Mouse (Mus musculus) testis, adult 2 months (tissue): Measurements from ENCODE around the gene Gm49336. TPM values are rescaled to one million over a fixed set of nuclear protein-coding genes. Genes with fewer than 3 reads are reported as not detected.

Experiments used
- H3K27ac ChIP-seq: fragments of 200-500 bp; 2 replicates; pipeline ENCODE4 v1.5.1; 2012; ENCODE audit warnings: low read depth, low read length; ENCODE audit not compliant: control insufficient read depth, insufficient read depth
- H3K27me3 ChIP-seq: fragments of 200-500 bp; 2 replicates; pipeline ENCODE4 v1.6.1; 2012; ENCODE audit warnings: mild to moderate bottlenecking, low read length, moderate library complexity; ENCODE audit not compliant: control insufficient read depth, insufficient read depth
- H3K36me3 ChIP-seq: fragments of 200-500 bp; 2 replicates; pipeline ENCODE4 v1.6.1; 2012; ENCODE audit warnings: mild to moderate bottlenecking, low read length; ENCODE audit not compliant: control insufficient read depth, insufficient read depth
- H3K4me1 ChIP-seq: fragments of 200-500 bp; 2 replicates; pipeline ENCODE4 v1.6.1; 2012; ENCODE audit warnings: low read length; ENCODE audit not compliant: control insufficient read depth, insufficient read depth
- H3K4me3 ChIP-seq: fragments of 200-500 bp; 2 replicates; pipeline ENCODE4 v1.5.1; 2012; ENCODE audit warnings: low read depth, mild to moderate bottlenecking, low read length, moderate library complexity, mixed read lengths; ENCODE audit not compliant: control insufficient read depth
- CTCF ChIP-seq: fragments of 200-500 bp; IDR thresholded peaks from 2 replicates; pipeline ENCODE4 v1.5.1; 2012; ENCODE audit warnings: low read depth, mild to moderate bottlenecking, inconsistent platforms, low read length, moderate library complexity; ENCODE audit not compliant: control insufficient read depth, insufficient read depth, insufficient replicate concordance
- POLR2A ChIP-seq: fragments of 200-500 bp; IDR thresholded peaks from 2 replicates; pipeline ENCODE4 v1.6.1; 2012; ENCODE audit warnings: low read depth, mild to moderate bottlenecking, inconsistent platforms, low read length, moderate library complexity; ENCODE audit not compliant: control insufficient read depth
- polyA plus RNA-seq: library from polyadenylated mRNA; depleted of rRNA; stranded (reverse); fragments of >200 nt; gene quantifications from 2 replicates; pipeline ENCODE4 v1.2.3, GENCODE M21; 2012

The Gm49336 gene
- polyA plus RNA-seq, 1 experiment = 66.3 TPM

DNA sequence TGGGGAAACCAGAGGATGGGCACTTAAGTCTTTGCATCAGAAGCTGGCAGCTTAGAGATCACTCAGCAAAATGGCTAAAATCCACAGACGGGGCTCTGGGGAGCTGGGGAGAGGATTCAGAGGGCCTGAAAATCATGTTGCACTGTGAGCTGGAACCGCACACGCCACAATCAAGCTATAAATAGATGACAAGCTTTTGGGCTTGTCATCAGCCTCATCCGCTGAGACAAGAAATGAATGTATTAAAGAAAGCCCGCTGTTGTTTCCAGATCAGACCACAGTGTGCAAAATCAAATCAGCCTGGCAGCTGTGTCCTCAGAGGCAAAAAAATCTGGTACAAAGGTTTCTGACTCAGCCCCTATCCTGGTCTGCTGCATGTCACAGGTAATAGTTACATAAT is 61.5 kb downstream of the Gm49336 start:
- no peaks in the 10 kb centered on the region for H3K4me1 ChIP-seq
- no peak overlapping the region for H3K27ac ChIP-seq
- TF ChIP-seq POLR2A (no peak), CTCF (no peak)
- H3K36me3 ChIP-seq = no peaks in the 10 kb centered on the region
- no peaks in the 10 kb centered on the region for H3K27me3 ChIP-seq
- H3K4me3 ChIP-seq = no peak overlapping the region

DNA sequence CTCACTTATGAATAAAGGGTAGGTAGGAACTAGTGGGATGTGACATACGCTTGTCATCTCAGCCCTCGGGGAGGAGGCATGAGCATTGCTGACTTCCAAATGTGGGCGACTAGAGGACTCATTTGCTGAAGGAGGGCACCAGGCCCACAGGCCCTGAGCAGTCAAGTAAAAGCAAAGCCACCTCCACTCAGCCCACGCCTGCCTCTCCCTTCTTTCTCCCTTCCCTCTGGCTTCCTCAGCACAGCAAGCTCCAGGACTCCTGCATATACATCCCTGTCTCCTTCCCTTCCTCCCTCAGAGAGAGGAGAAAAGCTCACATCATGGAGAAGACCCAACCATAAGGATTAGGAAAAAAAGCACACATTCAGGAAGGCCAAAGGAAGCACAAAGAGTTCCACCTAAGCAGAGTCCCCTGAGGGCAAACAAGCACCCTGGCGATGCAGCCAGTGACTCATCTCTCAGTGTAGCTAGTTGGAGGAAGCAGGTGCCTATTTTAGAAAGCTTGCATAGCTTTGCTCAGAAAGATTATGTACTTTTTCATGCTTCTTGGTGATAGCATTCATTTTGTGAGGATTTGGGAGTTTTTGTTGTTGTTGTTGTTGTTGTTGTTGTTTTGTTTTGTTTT is 63.0 kb downstream of the Gm49336 start:
- H3K4me1 ChIP-seq = no peaks in the 10 kb centered on the region

DNA sequence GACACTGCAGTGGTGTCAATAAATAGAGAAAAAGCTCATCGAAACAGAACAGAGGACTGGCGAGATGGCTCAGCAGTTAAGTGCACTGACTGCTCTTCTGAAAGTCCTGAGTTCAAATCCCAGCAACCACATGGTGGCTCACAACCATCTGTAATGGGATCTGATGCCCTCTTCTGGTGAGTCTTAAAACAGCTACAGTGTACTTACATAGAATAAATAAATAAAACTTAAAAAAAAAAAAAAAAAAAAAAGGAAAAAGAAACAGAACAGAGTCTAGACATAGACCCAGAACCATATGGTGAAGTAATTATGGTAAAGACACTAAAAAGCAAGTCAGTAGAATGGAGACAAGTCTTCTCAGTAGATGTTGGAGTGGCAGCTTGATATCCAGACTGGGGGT is 70.0 kb downstream of the Gm49336 start:
- Histone ChIP-seq H3K4me1 (peaks cover 8% of the 10 kb centered on the region), H3K36me3 (no peaks in the 10 kb centered on the region)
- TF ChIP-seq POLR2A (no peak), CTCF (no peak)

More for the DNA sequence above, 63.0 kb downstream of the Gm49336 start:
- H3K27ac ChIP-seq = no peak overlapping the region
- no peaks in the 10 kb centered on the region for H3K27me3 ChIP-seq
- no peak for TF ChIP-seq POLR2A
- no peak for TF ChIP-seq CTCF
- no peaks in the 10 kb centered on the region for H3K36me3 ChIP-seq
- H3K4me3 ChIP-seq = no peak overlapping the region

DNA sequence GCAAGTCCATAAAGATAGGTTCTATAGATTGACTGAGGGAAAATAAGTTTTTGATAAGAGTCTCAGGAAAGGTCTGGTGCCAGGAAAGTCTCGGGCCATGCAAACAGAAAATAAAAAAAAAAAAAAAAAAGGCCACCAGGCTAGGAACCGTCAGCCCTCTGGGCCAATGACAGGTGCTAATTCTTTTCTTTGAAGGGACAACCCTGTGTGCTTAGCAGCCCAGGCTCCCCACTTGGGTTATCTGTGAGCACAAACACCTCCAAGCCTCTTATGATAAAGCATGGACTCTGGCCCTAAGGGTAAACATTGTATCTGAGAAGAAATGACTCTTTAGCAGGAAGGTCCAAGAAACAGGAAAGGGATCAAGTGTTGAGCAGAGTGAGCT is 72.7 kb downstream of the Gm49336 start:
- Histone ChIP-seq H3K36me3 (no peaks in the 10 kb centered on the region), H3K27ac (no peak overlapping the region), H3K4me1 (peaks cover 8% of the 10 kb centered on the region), H3K27me3 (no peaks in the 10 kb centered on the region), H3K4me3 (no peak overlapping the region)
- no peak for TF ChIP-seq CTCF
- no peak for TF ChIP-seq POLR2A

More for the DNA sequence above, 70.0 kb downstream of the Gm49336 start:
- H3K27ac ChIP-seq = no peak overlapping the region
- H3K27me3 ChIP-seq = no peaks in the 10 kb centered on the region
- H3K4me3 ChIP-seq = no peak overlapping the region

DNA sequence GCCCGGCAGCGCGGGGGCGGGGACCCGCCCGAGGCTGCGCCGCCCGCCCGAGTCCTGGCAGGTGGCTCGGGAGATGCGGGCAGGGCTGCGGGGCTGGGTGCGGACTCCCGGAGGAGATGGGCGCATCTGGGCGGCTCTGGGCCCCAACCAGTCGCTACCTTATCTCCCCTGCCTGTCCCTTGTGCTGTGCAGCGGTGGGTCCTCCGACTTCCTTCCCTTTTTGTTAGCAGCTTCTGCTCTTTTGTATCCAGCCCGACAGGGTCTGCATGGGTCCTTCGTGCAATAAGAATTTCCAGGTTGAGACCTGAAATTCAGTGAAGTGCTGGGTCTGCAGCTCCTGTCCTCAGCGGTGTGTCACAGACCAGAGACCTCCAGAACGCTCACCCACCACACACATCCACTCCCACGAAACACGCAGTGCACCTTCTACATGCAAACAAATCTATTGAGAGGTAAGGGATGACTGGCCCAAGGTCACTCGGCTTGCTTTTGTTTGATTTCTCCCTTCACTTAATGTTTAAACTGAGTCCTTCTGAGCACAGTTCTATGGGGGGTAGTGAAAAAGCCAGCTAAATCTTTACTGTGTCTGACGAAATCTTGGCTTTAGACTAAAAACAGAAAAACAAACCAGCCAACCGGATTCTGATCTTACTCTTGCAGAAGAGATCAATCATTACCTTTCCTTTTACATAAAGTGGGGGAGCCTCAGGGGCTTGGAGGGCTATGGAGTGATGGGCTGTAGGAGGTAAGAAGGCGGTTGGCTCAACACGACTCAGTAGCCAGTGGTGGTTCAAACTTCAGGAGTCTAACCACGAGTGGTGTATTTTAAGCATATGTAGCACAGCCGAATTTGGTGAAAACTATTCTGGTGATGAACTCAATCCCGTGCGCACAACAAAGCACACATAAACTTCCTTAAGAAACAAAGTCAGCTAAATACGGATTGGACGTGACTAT is 73.4 kb downstream of the Gm49336 start:
- Histone ChIP-seq H3K27ac (no peak overlapping the region), H3K4me3 (peak overlapping the region; percentile 80), H3K27me3 (no peaks in the 10 kb centered on the region), H3K4me1 (peaks cover 8% of the 10 kb centered on the region), H3K36me3 (no peaks in the 10 kb centered on the region)
- no peak for TF ChIP-seq POLR2A
- TF ChIP-seq CTCF = no peak

DNA sequence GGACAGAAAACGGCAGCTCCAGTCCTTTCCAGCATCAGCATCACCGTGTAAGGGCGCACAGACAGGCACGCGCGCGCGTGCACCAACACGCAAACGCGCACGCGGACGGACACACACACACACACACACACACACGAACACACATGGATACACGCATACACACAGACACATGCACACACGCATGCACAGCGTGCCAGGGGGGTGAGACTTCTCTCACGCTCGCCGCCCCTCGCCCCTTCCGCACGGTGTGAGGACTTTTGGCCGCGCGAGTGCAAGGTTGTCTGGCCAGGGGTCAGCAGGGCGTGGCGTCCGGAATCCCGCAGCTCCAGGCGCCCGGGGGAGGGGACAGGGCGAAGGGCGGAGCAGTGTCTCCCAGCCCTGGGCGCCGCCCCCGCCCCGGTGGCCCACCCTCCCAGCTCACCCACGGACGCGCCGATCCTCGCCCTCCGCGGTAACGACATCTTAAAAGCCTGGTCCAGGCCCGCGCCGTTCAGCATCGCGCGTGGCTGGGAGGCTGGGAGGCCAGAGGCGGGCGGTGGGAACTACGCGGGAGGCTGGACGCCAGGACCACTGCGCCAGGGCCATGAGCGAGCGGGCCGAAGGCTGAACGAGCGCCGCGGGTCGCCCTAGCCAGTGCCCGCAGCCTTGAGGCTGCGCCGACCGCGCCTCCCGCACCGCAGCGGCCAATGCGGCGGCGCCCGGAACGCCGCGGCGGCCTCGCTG is 74.3 kb downstream of the Gm49336 start:
- H3K27ac ChIP-seq = no peak overlapping the region
- H3K36me3 ChIP-seq = no peaks in the 10 kb centered on the region
- TF ChIP-seq CTCF (0 out of 2 replicates have a peak, but pooled peaks have one; percentile 1), POLR2A (peak; percentile 17; the same call in 1 of the 2 replicates)
- H3K4me1 ChIP-seq = peaks cover 8% of the 10 kb centered on the region
- peak overlapping the region; percentile 80 for H3K4me3 ChIP-seq
- no peaks in the 10 kb centered on the region for H3K27me3 ChIP-seq

DNA sequence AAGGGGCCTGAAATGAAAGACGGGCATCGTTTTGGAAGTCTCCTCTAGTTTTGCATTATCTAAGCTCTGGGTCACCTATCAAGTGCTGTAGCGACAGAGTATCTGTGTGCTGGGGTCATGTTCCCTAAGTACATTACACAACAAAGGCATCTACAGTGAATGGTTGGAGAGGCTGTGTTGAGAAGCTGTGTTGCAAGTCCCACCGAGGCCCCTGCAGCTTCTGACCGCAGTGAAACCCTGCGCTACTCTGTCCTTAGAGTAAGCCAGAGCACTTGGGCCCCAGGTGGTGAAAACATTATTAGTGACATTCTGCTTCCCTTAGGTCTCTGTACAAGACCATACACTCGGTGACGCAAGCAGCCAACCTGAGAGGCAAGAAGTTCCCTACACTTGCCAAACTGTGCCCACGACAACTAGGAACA is 74.8 kb downstream of the Gm49336 start:
- Histone ChIP-seq H3K27ac (no peak overlapping the region), H3K4me3 (peak overlapping the region; percentile 80), H3K27me3 (no peaks in the 10 kb centered on the region), H3K4me1 (peaks cover 8% of the 10 kb centered on the region), H3K36me3 (no peaks in the 10 kb centered on the region)
- TF ChIP-seq POLR2A (no peak), CTCF (no peak)
